Mouse (Mus musculus): Measurements from ENCODE around the gene Taf6l.

DNA sequence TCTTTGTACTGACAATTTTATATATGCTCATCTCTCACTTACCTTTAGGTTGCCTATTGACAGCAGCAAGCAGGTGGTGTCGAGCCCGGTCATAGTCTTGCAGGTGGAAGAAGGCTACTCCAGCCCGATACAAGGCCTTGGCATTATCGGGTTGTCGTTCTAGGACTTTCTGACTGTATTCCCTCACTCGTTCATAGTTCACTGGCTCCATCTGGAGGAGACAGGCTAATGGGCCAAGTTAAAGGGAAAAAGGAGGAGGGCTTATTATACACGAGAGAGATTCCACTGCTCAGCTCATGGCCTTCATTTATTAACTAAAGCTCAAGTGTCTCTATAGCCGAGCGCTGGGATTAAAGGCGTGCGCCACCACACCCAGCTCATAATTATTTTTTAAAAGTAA, 29.6 kb upstream of the Taf6l start:
- TF ChIP-seq POLR2AphosphoS2 (IDR thresholded peaks at IDR 0.05; ENCODE audit: low read depth, low read length) (no peak), MAFK (IDR thresholded peaks at IDR 0.05; ENCODE audit: insufficient replicate concordance, low read length) (no peak), CTCF (conservative IDR thresholded peaks at IDR 0.05 in 1 of 2, IDR thresholded peaks at IDR 0.05 in 1 of 2; ENCODE audit: low read depth in 2 of 2, low read length in 2 of 2) (peak in 1 of 2 experiments; percentile 47; a peak in 2 of 4 replicates), MAX (IDR thresholded peaks at IDR 0.05; ENCODE audit: low read length) (no peak), POLR2A (IDR thresholded peaks at IDR 0.05; ENCODE audit: low read depth, low read length) (no peak), ZC3H11A (IDR thresholded peaks at IDR 0.05; ENCODE audit: low read depth, low read length) (no peak), MAZ (IDR thresholded peaks at IDR 0.05; ENCODE audit: low read depth, low read length) (no peak), ZNF384 (IDR thresholded peaks at IDR 0.05; ENCODE audit: low read depth, low read length) (no peak), ELF1 (IDR thresholded peaks at IDR 0.05; ENCODE audit: low read depth, low read length) (no peak), E2F4 (IDR thresholded peaks at IDR 0.05; ENCODE audit: insufficient replicate concordance, low read depth, low read length) (no peak), ETS1 (conservative IDR thresholded peaks at IDR 0.05; ENCODE audit: low read depth, low read length) (no peak), NRF1 (IDR thresholded peaks at IDR 0.05; ENCODE audit: low read depth, low read length) (no peak), RCOR1 (conservative IDR thresholded peaks at IDR 0.05; ENCODE audit: low read depth, low read length) (no peak), TBP (conservative IDR thresholded peaks at IDR 0.05; ENCODE audit: low read depth, low read length) (no peak)

Data from CH12.LX (cell line).